Mouse (Mus musculus): ENCODE results near the gene Cks2. TPM values are rescaled to one million over a fixed set of nuclear protein-coding genes. Genes with fewer than 3 reads are reported as not detected.

Gene Cks2
- total and polyA plus RNA-seq, 3 experiments: 243 to 846 (median 297) TPM

- TF ChIP-seq TAL1 (IDR thresholded peaks at IDR 0.05; ENCODE audit: low read length): no peak
- no peak for TF ChIP-seq POLR2AphosphoS5 (IDR thresholded peaks at IDR 0.05; ENCODE audit: borderline replicate concordance, low read depth, low read length)
- TF ChIP-seq SIN3A (IDR thresholded peaks at IDR 0.05; ENCODE audit: low read length): no peak
- TF ChIP-seq MXI1 (IDR thresholded peaks at IDR 0.05; ENCODE audit: low read depth, low read length): no peak
- TF ChIP-seq BHLHE40 (IDR thresholded peaks at IDR 0.05; ENCODE audit: borderline replicate concordance, low read depth, low read length): no peak
- no peak for TF ChIP-seq CHD1 (IDR thresholded peaks at IDR 0.05; ENCODE audit: low read depth, low read length)
- TF ChIP-seq CHD2 (IDR thresholded peaks at IDR 0.05; ENCODE audit: low read length): no peak
- no peak for TF ChIP-seq USF1 (IDR thresholded peaks at IDR 0.05; ENCODE audit: low read depth, low read length)
- no peak for TF ChIP-seq MAZ (IDR thresholded peaks at IDR 0.05; ENCODE audit: low read depth, low read length)
- TF ChIP-seq NRF1 (IDR thresholded peaks at IDR 0.05; ENCODE audit: insufficient read depth, low read depth, low read length, poor library complexity, severe bottlenecking): no peak
- no peak for TF ChIP-seq TCF12 (IDR thresholded peaks at IDR 0.05; ENCODE audit: low read depth, low read length)
- no peak for TF ChIP-seq MEF2A (IDR thresholded peaks at IDR 0.05; ENCODE audit: extremely low read depth, insufficient replicate concordance, low read depth, low read length, poor library complexity, severe bottlenecking)
- TF ChIP-seq EP300 (IDR thresholded peaks at IDR 0.05; ENCODE audit: low read depth in 1 of 2, low read length in 2 of 2): no peak
- TF ChIP-seq ZC3H11A (IDR thresholded peaks at IDR 0.05; ENCODE audit: low read depth, low read length): no peak
Measured at GRCm38 (mm10) chr13:51603894-51604244, 41.2 kb upstream of the Cks2 start.

GRCm38 (mm10) chr13:51609231-51609630 lies 35.8 kb upstream of the Cks2 start:
- Histone ChIP-seq H3K4me3 (ENCODE audit: control insufficient read depth in 1 of 2, insufficient read depth in 1 of 2, low read depth in 2 of 2, low read length in 2 of 2) (no peak overlapping the region), H3K27me3 (ENCODE audit: control insufficient read depth in 1 of 2, insufficient read depth in 2 of 2, low read length in 2 of 2) (no peaks in the 10 kb centered on the region), H3K36me3 (ENCODE audit: control insufficient read depth in 1 of 2, insufficient read depth in 2 of 2, low read length in 2 of 2) (no peaks in the 10 kb centered on the region), H3K79me2 (ENCODE audit: control insufficient read depth, insufficient read depth, low read length, poor library complexity) (no peaks in the 10 kb centered on the region), H3K4me1 (ENCODE audit: control insufficient read depth in 1 of 2, insufficient read depth in 2 of 2, low read length in 2 of 2) (no peaks in the 10 kb centered on the region), H3K9ac (ENCODE audit: control insufficient read depth, low read depth, low read length, poor library complexity, severe bottlenecking) (no peak overlapping the region), H3K27ac (ENCODE audit: control insufficient read depth, low read depth, low read length) (no peak overlapping the region), H3K9me3 (replicated peaks; ENCODE audit: insufficient read depth, low read length) (no peaks in the 10 kb centered on the region)
- peak; percentile 23 for DNase-seq (ENCODE audit: low read depth, low spot score)
- TF ChIP-seq SMC3 (IDR thresholded peaks at IDR 0.05; ENCODE audit: low read depth, low read length) (peak; percentile 45), ZC3H11A (IDR thresholded peaks at IDR 0.05; ENCODE audit: low read depth, low read length) (0 out of 2 replicates have a peak, but pooled peaks have one; percentile 10), USF1 (IDR thresholded peaks at IDR 0.05; ENCODE audit: low read depth, low read length) (no peak), RAD21 (IDR thresholded peaks at IDR 0.05; ENCODE audit: low read depth, low read length) (peak; percentile 25), CTCF (IDR thresholded peaks at IDR 0.05 in 2 of 3, conservative IDR thresholded peaks at IDR 0.05 in 1 of 3; ENCODE audit: control insufficient read depth in 1 of 3, insufficient read depth in 1 of 3, low read depth in 2 of 3, low read length in 3 of 3, poor library complexity in 1 of 3, severe bottlenecking in 1 of 3) (peak; percentile 11 to 37 (median 26); a peak in 3 of 6 replicates)

More at GRCm38 (mm10) chr13:51603894-51604244, 41.2 kb upstream of the Cks2 start:
- Histone ChIP-seq H3K4me3 (ENCODE audit: control insufficient read depth in 1 of 2, insufficient read depth in 1 of 2, low read depth in 2 of 2, low read length in 2 of 2) (no peak overlapping the region), H3K4me1 (ENCODE audit: control insufficient read depth in 1 of 2, insufficient read depth in 2 of 2, low read length in 2 of 2) (no peaks in the 10 kb centered on the region), H3K27ac (ENCODE audit: control insufficient read depth, low read depth, low read length) (no peak overlapping the region), H3K9ac (ENCODE audit: control insufficient read depth, low read depth, low read length, poor library complexity, severe bottlenecking) (no peak overlapping the region), H3K79me2 (ENCODE audit: control insufficient read depth, insufficient read depth, low read length, poor library complexity) (no peaks in the 10 kb centered on the region), H3K9me3 (replicated peaks; ENCODE audit: insufficient read depth, low read length) (no peaks in the 10 kb centered on the region), H3K36me3 (ENCODE audit: control insufficient read depth in 1 of 2, insufficient read depth in 2 of 2, low read length in 2 of 2) (no peaks in the 10 kb centered on the region), H3K27me3 (ENCODE audit: control insufficient read depth in 1 of 2, insufficient read depth in 2 of 2, low read length in 2 of 2) (no peaks in the 10 kb centered on the region)
- peak; percentile 16 for DNase-seq (ENCODE audit: low read depth, low spot score)
